Mouse (Mus musculus): ENCODE data around the gene Zfp800. TPM values are rescaled to one million over a fixed set of nuclear protein-coding genes. Genes with fewer than 3 reads are reported as not detected.

Zfp800 gene
- total RNA-seq, 1 experiment from 2014 or later = 46.4 TPM

DNA sequence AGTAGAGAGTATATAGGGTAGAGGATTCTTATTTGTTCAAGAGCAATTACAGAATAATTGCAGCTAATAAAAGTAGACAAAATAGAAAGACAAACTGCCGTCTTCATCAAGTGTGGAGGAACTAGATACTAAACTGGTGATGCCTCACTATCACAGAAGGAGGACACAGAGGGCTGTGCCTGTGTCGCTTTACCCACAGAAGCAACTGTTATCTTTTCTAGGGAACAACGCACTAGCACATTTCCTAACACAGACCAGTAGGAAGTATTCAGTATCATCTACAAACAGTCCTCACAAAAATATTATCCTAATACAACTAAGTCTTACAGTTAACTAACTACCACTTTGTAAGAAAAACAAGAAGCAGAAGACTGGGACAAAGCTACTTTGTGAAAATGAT is 71.1 kb downstream of the Zfp800 start:
- no peak for ATAC-seq (ENCODE audit: extremely low read depth, insufficient number of reproducible peaks, low FRiP score, poor library complexity, severe bottlenecking)

DNA sequence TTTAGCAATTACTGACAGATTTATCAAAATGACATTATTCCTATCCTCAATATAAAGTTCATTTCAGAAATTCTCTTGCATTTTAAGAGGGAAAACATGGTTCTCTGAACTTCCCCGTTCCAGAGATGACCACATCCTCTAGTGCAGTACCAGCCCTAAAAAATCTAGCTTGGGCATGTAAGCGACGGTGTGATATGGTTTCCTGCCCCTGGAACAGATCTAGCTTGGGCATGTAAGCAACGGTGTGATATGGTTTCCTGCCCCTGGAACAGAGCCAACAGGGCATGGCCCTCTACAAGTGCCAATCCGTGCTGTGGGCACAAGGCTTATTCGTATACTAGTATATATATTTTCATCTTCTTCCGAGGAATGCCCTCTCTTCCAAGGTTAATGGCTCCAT is 75.4 kb downstream of the Zfp800 start:
- ATAC-seq (ENCODE audit: extremely low read depth, insufficient number of reproducible peaks, low FRiP score, poor library complexity, severe bottlenecking) = no peak

DNA sequence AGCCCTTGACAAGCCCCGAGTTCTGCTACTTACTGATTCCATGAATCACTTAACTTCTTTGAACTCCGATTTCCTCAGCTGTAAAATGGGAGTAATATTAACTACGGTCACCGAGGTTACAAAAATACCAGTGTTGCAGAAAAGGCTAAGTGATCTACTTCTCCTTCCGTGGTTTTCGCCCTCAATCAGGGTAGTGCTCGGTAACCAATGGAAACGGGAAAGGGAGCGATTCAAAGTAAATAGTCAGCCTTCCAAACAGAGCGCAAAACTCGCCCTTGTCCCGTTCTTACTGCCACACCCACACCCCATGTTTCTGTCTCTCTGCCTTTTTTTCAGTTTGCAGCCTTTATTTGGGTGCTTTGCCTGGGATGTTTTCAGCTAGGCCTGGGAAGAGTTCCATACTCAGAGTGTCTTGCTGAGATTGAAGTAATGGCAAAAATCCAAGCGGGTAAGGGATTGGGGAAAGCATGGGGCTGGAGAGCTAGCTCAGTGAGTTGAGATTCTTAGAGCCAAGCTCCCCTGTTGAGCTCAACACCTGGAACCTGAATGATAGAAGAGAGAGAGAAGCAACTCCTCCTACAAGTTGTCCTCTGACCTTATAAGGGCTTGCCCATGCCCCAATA is 78.0 kb downstream of the Zfp800 start:
- peak; percentile 27; the same call in 1 of the 2 replicates for ATAC-seq (ENCODE audit: extremely low read depth, insufficient number of reproducible peaks, low FRiP score, poor library complexity, severe bottlenecking)

DNA sequence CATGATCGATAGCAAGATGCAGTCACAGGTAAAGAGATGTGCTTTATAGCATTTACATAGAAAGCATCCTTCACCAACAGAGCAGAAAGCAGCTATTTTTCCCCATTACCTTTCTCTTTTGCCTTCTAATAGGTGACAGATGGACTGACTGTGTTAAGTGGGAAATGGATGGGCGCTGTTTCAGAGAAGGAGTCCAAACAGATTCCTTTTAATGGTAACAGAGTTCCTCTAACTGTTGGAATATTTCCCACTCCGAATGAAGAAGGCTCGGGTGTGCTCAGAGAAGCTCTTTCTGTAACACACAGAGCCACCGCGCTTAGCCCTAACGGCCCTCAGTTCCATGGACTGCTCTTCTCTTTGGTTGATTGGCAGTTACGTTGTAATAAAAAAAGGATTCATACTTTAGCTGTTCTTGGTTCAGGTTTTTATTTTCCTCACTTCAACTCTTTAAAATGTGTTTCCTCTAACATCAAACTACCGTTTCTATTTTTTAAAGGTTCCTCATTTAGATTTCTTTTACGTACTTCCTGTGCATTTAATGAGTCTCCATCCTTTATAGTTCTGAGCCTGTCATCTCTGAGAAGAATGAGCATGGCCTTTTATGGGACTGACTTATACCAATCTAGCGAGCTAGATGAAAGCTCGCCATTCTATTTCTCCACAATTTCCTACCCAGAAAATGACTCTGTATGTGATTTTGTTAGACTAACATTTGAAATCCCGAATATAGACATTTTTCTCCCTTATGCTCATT is 78.8 kb downstream of the Zfp800 start:
- peak; percentile 59 for ATAC-seq (ENCODE audit: extremely low read depth, insufficient number of reproducible peaks, low FRiP score, poor library complexity, severe bottlenecking)

DNA sequence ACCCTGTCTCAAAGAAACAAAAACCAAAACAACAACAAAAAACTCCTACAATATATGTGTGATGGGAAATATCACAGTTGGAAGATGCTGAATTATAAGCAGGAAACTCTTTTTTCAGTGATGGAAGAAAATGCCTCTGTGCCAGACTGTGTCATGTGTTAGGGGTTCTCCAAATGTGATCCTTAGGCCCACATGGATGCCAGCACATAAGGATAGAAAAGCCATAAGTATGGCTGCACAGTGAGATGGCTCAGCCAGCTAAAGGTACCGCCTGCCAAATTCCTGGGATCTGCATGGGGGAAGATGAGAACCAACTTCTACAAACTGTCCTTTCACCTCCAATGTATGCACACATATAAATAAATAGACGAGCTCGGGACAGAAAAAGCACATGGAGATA is 82.6 kb downstream of the Zfp800 start:
- ATAC-seq (ENCODE audit: extremely low read depth, insufficient number of reproducible peaks, low FRiP score, poor library complexity, severe bottlenecking) = no peak

DNA sequence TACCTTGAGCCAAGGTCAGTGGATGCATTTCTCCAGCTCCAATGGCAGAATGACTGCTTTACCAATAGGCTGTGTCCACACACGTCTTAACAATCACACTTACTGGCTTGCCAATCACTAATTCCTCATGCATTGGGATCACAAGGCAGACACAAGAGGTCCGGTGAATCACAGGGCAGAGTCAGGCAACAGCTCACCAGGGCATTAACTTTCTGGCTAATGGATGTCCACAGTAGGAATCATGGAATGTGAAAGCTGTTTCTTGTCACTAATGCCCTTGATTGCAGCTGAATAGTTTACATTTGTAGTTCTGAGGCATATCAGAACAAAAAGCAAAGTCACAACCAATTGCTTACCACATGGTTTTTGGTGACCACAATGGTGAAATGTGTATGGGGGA is 85.7 kb downstream of the Zfp800 start:
- ATAC-seq (ENCODE audit: extremely low read depth, insufficient number of reproducible peaks, low FRiP score, poor library complexity, severe bottlenecking) = no peak

DNA sequence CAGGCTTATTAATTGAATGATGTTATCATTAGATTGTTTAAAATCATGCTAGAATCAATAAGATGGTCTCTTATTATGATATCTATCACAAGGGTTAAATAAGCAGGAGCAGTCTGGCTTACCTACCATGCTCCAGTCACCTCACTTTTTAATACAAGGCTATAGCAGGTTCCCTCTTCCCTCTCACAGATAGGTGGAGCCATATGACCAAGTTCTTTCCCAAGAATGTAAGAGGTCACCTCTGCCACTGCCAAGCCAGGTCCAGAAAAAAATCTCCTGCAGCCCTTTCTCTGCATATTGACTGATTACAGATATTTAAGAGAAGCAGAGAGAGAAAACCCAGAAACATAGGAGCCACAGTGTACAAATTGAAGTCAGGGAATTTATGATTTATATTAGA is 88.1 kb downstream of the Zfp800 start:
- ATAC-seq (ENCODE audit: extremely low read depth, insufficient number of reproducible peaks, low FRiP score, poor library complexity, severe bottlenecking) = no peak

DNA sequence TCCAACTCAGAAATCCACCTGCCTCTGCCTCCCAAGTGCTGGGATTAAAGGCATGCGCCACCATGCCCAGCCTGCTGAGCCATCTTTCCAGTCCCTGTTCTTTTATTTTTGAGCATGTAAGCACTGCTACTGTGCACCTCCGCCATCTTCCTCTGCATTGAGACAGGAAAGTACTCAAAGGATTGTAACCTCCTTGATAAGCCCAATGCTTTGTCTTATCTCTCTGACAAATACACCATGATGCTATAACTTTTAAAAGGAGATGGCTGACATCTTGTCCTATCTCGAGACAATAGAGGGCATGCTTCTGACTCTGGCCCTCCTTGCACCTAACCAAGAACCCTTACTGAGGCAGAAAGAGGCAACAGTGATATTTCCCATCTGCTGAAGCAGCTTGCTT is 88.9 kb downstream of the Zfp800 start:
- ATAC-seq (ENCODE audit: extremely low read depth, insufficient number of reproducible peaks, low FRiP score, poor library complexity, severe bottlenecking) = no peak

DNA sequence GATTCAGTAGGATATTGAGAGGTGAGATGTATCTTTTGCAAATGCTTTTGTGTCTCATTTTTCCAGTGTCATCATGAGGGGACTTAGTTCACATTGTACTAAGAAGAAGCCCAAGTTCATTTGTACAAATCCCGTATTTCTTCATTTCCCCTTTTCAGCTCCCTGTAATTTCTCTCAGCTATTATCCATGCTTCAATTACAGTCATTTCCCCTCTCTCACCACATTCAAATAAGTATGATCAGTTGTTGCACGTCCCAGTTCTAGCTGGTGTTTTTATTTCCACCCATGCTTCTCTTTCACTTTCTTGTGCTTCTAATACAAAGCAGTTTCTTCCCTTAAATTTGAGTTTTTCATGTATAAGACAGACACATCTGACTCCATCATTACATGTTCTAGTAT is 91.1 kb downstream of the Zfp800 start:
- ATAC-seq (ENCODE audit: extremely low read depth, insufficient number of reproducible peaks, low FRiP score, poor library complexity, severe bottlenecking) = no peak

DNA sequence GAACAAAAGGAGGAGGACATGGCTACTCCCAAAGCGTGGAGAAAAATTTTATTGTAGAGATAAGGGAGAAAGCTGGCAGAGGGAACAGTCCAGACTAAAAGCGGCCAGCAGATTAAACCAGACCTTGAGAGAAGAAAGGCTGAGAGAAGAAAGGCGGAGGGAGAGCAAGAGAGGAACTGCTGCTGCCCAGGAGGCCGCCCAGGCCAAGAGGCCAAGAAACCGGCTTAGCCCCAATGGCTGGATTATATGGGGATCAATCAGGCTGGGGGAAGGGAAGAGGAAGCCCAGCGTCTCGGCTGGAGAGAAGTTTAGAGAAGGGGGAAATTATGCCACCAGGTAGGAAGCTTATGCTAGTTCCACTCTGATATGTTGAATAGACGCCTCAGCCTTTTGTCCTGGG is 101.5 kb downstream of the Zfp800 start:
- no peak for ATAC-seq (ENCODE audit: extremely low read depth, insufficient number of reproducible peaks, low FRiP score, poor library complexity, severe bottlenecking)

DNA sequence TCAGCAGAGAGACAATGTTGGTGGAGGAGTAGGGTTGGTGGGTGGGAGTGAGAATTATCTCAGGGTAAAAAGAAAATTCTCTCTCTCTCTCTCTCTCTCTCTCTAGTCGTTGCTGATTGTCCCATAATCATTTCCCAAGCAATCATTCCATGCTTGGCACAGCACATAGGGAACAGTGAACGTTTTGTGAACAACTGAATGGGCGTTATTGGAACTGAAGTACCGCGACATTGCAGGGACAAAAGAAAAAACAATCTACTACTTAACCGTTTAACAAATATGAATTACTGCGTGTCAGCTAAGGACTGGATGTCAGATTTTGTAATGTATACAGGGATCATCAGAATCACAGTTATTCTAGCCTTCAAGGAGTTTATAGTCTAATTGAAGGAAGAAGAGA is 102.2 kb downstream of the Zfp800 start:
- no peak for ATAC-seq (ENCODE audit: extremely low read depth, insufficient number of reproducible peaks, low FRiP score, poor library complexity, severe bottlenecking)

DNA sequence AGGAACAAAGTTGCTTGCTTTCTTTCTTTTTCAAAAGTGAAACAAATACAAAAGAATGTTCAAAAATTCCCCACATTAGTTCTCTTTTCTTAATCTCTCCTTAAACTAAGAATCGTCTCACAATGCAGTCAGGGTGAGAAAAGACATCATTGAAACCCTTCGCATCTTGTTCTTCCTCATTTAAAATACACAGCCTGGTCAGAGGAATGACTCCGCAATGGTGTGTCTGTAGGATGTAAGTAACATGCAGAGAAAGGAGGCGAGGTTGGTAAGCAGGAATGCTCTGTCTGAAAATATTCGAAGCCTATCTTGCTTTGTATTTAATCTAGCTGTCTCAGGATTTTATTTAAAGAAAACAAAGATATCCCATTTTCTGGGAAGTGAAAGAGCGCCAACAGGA is 105.0 kb downstream of the Zfp800 start:
- ATAC-seq (ENCODE audit: extremely low read depth, insufficient number of reproducible peaks, low FRiP score, poor library complexity, severe bottlenecking) = no peak

DNA sequence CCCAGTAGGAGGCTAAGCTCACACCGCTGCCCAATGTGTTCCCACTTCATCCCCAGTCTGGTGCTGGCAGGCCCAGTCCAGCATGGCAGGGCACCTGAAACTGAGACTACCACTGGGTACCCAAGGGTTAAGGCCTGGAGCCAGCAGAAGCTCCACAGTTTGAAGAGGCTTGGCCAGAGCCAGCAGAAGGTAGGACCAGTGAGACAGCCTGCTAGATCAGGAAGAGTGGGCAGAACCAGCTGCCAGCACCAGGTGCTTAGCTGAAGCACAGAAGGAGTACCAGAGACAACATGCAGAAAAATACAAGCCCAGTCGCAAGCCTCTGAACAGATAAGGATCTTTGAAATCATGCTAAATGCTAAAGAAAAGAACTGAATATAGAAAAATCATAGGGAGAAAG is 117.9 kb downstream of the Zfp800 start:
- no peak for ATAC-seq (ENCODE audit: extremely low read depth, insufficient number of reproducible peaks, low FRiP score, poor library complexity, severe bottlenecking)

DNA sequence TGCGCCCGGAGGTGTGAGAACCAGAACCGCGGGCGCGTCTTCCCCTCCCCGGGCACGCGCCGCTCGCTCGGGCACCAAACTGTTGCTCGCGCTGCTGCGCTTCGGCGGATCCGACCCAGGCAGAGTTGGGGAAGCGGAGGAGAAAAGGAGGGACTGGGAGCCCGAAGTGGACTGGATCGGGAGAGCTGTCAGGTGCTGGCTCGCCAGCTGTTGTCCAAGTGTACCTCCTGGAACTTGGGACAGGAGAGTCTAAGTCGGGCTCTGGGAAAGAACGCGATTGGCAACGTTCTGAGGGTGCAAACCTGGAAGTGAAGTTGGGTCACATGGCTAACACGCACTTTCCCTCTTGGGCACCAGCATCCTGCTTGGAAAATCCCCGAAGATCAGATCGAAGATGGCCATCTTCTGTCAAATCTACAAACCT is 135.6 kb downstream of the Zfp800 start:
- ATAC-seq (ENCODE audit: extremely low read depth, insufficient number of reproducible peaks, low FRiP score, poor library complexity, severe bottlenecking) = peak; percentile 36; the same call in 1 of the 2 replicates

DNA sequence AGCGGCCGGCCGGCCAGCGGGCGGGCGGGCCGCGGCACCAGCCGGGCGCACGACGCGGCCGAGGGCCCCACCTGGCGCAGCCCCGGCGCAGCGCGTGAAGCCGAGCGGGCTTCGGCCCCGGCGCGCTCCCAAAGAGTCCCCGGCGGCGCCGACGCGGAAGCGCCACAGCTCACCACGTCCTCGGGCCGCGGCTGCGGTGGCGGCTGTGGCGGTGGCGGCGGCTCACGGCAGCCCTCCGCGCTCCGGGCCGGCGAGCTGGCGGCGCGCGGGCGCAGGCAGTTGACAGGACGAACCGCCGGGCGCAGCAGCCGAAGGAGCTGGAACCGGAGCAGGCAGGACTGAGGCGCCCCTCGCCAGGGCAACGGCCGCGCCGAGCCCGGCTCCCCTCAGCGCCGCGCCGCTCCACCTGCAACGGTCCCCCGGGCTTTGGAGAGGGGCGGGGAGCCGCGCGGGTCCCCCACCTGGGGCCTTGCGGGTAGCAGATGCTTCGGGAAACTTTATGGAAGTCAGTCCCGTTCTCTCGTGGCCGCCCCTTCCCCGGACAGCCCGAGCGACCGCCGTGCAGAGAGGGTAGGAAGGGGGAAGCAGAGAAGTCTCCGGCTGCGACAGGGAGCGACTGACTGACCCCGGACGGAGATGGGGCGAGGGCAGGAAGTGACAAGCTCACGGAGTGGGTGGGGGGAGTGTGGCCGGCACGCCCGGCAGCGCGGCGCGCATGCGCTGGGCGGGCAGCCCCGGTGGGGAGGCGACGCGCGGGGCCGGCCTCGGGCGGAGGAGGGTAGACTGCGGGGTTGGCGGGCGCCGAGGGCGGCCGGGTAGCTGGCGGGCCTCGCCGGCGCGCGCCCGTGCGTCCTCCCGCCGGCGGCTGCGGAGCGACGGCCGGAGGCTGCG is 136.3 kb downstream of the Zfp800 start:
- peak; percentile 92 for ATAC-seq (ENCODE audit: extremely low read depth, insufficient number of reproducible peaks, low FRiP score, poor library complexity, severe bottlenecking)

DNA sequence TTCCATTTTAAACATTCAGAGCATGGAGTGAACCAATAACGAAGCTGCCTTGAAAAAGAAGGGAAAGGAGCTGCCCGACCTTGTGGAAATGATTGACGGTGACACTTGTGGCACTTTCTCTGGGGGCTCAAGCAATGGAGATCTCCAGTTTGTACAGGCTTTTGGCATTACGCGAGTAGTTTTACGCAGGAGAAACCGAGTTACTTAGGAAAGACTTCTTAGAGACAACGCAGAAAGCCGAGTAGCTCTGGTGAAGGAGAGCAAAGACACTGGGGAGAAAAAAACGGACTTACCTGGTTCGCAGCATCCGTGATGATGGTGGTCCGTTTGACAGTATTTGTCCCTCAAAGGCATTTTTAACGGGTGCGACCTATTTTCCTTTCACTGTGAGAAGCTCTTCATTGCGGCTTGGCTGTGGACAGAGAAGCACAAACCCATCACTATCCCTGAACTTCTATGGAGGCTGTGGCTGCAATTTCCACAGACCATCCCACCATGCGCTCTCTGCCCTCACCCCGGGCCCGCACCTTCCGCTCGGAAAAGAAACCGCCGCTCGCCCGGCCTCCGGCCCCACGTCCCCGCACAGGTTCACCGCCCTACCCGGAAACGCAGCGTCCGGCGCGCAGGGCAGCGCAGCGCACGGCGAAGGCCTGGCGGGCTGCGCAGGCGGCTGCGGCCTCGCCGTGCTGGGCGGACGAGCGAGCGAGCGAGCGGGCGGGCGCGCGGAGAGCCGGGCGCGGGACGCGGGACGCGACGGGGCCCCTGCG is 137.2 kb downstream of the Zfp800 start:
- 0 out of 2 replicates have a peak, but pooled peaks have one; percentile 6 for ATAC-seq (ENCODE audit: extremely low read depth, insufficient number of reproducible peaks, low FRiP score, poor library complexity, severe bottlenecking)

DNA sequence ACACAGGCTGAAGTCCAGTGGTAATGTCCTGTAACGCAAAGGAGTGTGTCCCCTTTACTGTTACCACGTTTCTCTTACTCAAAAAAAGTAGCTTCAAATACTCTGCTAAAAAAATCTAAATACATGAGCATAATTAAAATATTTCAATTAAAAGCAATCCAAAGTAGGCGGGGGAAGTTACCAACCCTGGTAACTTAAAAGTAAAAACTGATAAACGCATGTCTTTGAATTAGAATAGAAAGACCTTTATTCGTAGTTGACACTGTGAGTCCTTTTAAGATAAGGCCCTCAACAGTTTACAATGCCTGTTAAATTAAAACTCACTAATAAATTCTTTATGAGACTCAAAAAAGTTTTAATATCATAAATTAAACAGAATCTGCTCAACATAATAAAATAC is 138.1 kb downstream of the Zfp800 start:
- no peak for ATAC-seq (ENCODE audit: extremely low read depth, insufficient number of reproducible peaks, low FRiP score, poor library complexity, severe bottlenecking)

DNA sequence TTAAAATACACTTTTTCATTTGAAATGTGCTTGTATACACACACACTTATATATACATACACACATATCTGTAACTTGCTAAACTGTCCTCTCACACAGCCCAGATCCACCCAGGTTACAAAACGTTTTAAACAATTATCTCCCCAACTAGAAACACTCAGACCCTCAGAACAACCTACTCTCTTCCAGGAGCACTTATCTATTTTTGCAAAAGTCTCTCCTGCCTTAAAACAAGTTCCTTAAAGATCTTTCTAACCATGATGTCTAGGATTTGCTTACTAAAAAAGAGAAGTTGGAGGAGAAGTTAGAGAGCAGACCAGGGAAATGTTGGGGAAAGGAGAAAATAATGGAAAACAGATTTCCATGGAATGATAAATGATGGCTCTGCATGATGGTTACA is 139.4 kb downstream of the Zfp800 start:
- ATAC-seq (ENCODE audit: extremely low read depth, insufficient number of reproducible peaks, low FRiP score, poor library complexity, severe bottlenecking) = no peak

DNA sequence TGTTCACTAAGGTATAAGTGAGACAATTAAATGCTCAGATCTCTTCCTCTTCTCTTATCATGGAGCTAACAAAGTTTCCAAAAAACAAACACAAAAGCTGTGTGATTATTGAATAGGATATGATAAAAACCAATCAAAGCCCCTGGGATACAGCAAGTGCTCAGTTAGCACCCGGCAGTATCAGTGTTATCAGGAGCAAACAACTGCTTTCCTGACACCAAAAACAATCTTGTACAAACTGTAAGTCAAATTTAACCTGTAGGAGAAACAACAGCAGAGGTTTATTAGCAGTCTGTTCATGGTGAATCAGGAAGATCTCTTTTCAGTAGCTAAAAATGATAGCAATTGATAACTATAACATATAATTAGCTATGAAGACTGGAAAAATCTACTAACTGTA is 140.0 kb downstream of the Zfp800 start:
- no peak for ATAC-seq (ENCODE audit: extremely low read depth, insufficient number of reproducible peaks, low FRiP score, poor library complexity, severe bottlenecking)

Measured in neutrophil, adult 5-6 weeks (primary cell).